Mouse (Mus musculus) CD4-positive helper T cell, adult 2 months (primary cell): Measurements from ENCODE around the gene Itga8.

Source experiments
- DNase-seq: peaks from one replicate; pipeline ENCODE4 v3.0.0-alpha.2; 2012; ENCODE audit warnings: low read depth, missing footprints, low spot score

Gene Itga8

DNA sequence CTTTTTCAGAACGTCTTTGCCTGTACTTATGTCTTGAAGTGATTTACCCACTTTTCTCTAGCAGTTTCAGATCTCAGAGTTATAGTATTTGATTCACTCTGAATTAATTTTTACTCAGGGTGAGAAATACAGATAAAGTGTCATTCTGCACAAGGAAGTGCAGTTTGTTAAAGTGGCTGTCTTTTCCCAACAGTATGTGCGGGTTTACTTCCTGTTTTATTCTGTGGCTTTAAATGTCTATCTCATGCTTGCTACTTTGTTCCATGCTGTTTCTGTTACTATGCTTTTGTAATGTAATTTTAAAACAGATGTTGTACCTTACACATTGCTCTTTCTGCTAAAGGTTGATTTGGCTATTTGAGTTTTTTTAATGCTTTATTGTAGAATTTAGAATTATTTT, 216.2 kb downstream of the Itga8 start:
- DNase-seq = no peak

DNA sequence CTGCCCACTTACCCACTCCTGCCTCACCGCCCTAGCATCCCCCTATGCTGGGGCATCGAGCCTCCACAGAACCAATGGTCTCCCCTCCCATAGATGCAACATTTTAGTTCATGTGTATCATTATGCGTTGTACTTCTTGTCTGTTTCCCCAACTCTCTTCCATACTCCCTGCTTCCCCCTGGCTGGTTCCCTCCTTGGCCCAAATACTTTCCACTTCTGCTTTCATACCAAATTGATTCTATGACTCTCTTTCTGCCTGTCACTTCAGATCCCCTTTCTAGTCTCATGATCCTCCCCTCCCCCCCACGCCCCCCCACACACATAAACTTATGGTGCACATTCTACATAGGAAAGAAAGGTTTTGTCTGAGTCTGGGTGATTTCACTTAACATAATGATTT, 217.4 kb downstream of the Itga8 start:
- no peak for DNase-seq

DNA sequence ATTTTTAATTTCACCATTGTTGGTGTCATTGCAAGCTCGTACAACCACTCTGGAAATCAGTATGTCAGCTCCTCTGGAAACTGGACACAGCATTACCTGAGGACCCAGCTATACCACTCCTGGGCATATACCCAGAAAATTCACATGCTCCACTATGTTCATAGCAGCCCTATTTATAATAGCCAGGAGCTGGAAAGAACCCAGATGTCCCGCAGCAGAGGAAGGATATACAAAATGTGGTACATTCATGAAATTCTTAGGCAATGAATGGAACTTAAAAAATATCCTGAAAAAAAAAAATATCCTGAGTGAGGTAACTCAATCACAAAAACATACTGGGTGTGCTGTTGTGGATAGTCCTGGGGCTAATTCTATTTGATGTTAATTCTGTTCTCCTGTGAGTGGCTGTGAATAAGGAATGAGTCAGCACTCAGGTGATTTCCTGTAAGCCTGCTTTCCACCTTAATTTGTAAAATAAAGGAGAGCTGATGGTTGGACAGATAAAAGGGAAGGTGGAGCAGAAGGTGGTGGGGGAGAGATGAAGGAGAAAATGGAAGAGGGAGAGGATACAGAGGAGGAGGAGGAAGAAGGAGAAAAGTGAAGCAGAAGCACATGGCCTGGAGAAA, 224.3 kb downstream of the Itga8 start:
- DNase-seq = no peak

DNA sequence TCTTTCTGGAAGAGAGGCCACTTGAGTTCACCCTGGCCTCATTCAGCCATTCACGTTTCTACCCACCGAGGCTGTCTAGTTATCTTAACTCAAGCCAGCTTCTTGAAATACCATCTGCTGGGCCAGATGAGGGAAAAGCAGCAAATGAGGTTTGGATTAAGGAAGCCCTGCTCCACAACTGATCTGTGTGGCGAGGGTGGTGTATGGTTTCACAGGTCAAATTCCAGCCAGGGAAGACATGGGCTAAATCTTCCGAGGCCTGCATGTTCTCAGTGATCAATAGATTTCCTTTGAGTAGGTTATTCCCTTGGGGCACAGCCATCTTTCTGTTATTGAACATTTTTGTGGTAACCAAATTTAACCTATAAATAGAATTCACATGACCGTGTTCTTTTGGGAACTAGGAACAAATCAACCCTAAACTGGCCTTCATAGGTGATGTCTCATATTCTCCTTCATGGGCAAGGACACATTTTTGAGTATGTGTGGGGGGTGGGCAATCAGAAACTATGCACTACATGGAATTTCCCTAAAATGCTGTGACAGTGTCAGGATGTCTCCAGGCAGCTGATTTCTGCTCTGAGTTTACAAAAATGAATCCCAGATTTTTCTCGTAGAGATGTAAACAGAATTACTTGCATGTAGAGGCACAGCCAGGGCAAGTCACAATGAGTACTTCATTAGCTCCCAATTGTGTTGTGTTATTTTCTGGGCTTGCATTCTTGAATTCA, 235.9 kb downstream of the Itga8 start:
- no peak for DNase-seq

DNA sequence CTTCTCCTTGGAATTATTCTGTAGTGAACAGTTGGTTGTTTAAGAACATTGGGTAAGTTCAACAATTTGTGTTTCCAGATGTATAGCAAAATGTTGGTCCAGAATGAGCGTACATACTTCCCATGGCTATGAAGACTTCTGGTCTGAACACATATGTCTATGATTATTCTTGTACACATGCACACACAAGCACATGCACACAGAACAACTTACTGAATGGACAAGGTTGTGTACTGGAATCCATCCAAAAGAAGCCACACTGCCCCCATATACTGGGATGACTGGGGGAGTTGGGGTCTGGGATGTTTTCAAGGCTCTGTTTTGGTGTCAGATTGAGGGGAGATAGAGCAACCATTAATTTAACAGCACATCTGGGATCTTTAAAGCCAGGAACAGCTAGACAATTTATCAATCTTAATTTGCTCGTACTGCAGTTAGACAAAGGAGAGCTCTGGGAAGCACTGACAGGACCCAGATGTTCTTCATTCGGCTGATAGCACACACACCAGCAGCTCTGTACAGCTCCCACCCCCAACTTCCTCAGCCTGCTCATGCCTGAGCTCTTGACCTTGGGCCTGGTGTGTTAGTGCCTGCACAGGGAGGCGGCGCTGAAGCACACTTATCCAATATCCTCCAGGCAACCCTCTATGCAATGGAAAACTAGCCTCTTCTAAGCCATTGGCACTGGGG, 241.5 kb downstream of the Itga8 start:
- no peak for DNase-seq
